Mouse (Mus musculus): ENCODE data around the gene Zfp706. TPM values are rescaled to one million over a fixed set of nuclear protein-coding genes. Genes with fewer than 3 reads are reported as not detected.

The Zfp706 gene
- polyA plus RNA-seq, 1 experiment: 34.7 TPM

DNA sequence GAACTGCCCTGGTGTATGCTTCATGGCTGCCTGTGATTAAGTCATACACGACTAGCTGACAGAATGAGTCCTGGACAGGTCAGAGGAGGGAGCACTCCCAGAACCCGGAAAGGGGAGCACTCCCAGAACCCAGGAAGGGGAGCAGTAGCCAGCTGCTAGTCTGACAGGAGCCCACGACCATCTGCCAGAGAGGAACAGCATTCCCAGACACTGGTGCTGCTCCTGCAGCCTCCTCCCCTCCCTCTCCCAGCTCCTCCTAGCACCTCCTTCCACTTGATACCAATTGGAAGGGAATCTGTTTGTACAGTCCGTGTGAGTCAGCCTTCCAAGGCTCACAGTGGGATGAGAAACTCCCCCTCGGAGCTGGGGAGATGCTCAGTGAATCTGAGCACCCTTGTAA lies 35.0 kb upstream of the Zfp706 start:
- Histone ChIP-seq H3K27ac (ENCODE audit: insufficient read depth, low read depth, low read length) (no peak overlapping the region), H3K4me3 (ENCODE audit: low read depth, low read length) (peak overlapping the region; percentile 8; the same call in 1 of the 2 replicates), H3K4me1 (ENCODE audit: control insufficient read depth, insufficient read depth, insufficient read length, low read length) (peaks cover 3% of the 10 kb centered on the region; the same call in 1 of the 2 replicates), H3K27me3 (ENCODE audit: control insufficient read depth, insufficient read depth, low read length) (no peaks in the 10 kb centered on the region), H3K36me3 (ENCODE audit: control insufficient read depth, insufficient read depth, low read length) (no peaks in the 10 kb centered on the region)
- 7% methylated on average over 5 of the region's 5 CpGs for WGBS
- no peak for TF ChIP-seq CTCF (IDR thresholded peaks at IDR 0.05; ENCODE audit: extremely low read depth, insufficient read length, insufficient replicate concordance, low read depth, low read length)
- TF ChIP-seq POLR2A (IDR thresholded peaks at IDR 0.05; ENCODE audit: low read depth, low read length): no peak

DNA sequence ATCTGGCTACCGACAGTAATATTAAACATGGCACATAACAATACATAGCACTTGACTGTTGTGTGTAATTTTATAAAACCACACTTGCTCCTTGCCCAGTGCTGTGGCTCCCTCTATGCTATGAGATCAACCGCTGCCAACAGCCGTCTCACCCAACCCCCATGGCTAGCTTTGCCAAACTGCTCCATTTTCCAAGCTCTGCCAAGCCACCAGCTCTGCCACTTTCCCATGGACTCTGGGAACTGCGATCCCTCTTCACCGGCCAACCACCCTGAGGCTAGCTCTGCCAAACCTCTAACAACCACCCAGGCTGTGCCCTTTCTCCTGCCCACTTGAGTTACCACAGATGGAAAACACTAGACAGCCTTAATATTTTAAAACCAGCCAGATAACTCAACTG lies 33.6 kb upstream of the Zfp706 start:
- TF ChIP-seq CTCF (IDR thresholded peaks at IDR 0.05; ENCODE audit: extremely low read depth, insufficient read length, insufficient replicate concordance, low read depth, low read length) (no peak), POLR2A (IDR thresholded peaks at IDR 0.05; ENCODE audit: low read depth, low read length) (no peak)
- Histone ChIP-seq H3K4me3 (ENCODE audit: low read depth, low read length) (no peak overlapping the region), H3K36me3 (ENCODE audit: control insufficient read depth, insufficient read depth, low read length) (no peaks in the 10 kb centered on the region), H3K27ac (ENCODE audit: insufficient read depth, low read depth, low read length) (no peak overlapping the region), H3K27me3 (ENCODE audit: control insufficient read depth, insufficient read depth, low read length) (no peaks in the 10 kb centered on the region), H3K4me1 (ENCODE audit: control insufficient read depth, insufficient read depth, insufficient read length, low read length) (peaks cover 3% of the 10 kb centered on the region; the same call in 1 of the 2 replicates)
- WGBS: 71% methylated on average over 5 of the region's 5 CpGs

DNA sequence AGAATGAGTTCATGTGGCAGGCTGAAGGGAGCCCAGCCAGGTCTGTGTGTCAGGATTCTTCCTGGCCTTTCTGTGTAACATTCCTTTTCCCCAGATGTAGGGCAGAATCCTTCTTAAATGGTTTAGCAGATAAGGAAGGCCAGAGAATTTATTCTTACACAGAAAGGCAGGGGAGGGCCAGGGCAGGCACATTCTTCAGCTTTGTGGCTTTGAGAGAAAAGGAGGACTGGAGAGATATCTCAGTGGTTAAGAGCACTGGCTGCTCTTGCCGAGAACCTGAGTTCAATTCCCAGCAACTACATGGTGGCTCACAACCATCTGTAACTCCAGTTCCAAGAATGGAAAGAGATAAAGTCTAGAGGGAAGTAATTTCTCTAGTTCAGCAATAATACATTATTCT lies 31.1 kb upstream of the Zfp706 start:
- Histone ChIP-seq H3K4me3 (ENCODE audit: low read depth, low read length) (no peak overlapping the region), H3K27ac (ENCODE audit: insufficient read depth, low read depth, low read length) (no peak overlapping the region), H3K27me3 (ENCODE audit: control insufficient read depth, insufficient read depth, low read length) (no peaks in the 10 kb centered on the region), H3K4me1 (ENCODE audit: control insufficient read depth, insufficient read depth, insufficient read length, low read length) (peaks cover 8% of the 10 kb centered on the region; the same call in 1 of the 2 replicates), H3K36me3 (ENCODE audit: control insufficient read depth, insufficient read depth, low read length) (no peaks in the 10 kb centered on the region)
- TF ChIP-seq CTCF (IDR thresholded peaks at IDR 0.05; ENCODE audit: extremely low read depth, insufficient read length, insufficient replicate concordance, low read depth, low read length) (no peak), POLR2A (IDR thresholded peaks at IDR 0.05; ENCODE audit: low read depth, low read length) (no peak)
- 84% methylated on average over 1 of the region's 1 CpGs for WGBS

DNA sequence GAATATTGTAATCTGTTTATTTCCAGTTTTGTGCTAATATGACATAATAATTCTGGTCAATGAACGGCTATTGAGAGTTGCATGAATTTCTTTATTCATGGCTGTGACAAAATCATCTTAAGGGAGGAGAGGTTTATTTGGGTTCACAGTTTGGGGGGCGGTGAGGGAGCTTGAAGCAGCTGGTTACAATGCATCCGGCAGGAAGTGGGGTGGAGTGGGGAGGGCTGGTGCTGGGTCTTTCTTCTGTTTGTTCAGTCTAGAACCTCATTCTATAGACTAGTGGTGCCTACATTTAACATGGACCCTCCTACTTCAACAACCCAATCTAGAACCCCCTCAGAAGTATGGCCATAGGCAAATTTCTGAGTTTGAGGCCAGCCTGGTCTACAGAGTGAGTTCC lies 30.1 kb upstream of the Zfp706 start:
- no peak for TF ChIP-seq POLR2A (IDR thresholded peaks at IDR 0.05; ENCODE audit: low read depth, low read length)
- no peak for TF ChIP-seq CTCF (IDR thresholded peaks at IDR 0.05; ENCODE audit: extremely low read depth, insufficient read length, insufficient replicate concordance, low read depth, low read length)
- no peaks in the 10 kb centered on the region for H3K27me3 ChIP-seq (ENCODE audit: control insufficient read depth, insufficient read depth, low read length)
- H3K4me3 ChIP-seq (ENCODE audit: low read depth, low read length): no peak overlapping the region
- H3K36me3 ChIP-seq (ENCODE audit: control insufficient read depth, insufficient read depth, low read length): no peaks in the 10 kb centered on the region
- peaks cover 5% of the 10 kb centered on the region; the same call in 1 of the 2 replicates for H3K4me1 ChIP-seq (ENCODE audit: control insufficient read depth, insufficient read depth, insufficient read length, low read length)
- WGBS: 80% methylated on average over 3 of the region's 3 CpGs
- no peak overlapping the region for H3K27ac ChIP-seq (ENCODE audit: insufficient read depth, low read depth, low read length)

DNA sequence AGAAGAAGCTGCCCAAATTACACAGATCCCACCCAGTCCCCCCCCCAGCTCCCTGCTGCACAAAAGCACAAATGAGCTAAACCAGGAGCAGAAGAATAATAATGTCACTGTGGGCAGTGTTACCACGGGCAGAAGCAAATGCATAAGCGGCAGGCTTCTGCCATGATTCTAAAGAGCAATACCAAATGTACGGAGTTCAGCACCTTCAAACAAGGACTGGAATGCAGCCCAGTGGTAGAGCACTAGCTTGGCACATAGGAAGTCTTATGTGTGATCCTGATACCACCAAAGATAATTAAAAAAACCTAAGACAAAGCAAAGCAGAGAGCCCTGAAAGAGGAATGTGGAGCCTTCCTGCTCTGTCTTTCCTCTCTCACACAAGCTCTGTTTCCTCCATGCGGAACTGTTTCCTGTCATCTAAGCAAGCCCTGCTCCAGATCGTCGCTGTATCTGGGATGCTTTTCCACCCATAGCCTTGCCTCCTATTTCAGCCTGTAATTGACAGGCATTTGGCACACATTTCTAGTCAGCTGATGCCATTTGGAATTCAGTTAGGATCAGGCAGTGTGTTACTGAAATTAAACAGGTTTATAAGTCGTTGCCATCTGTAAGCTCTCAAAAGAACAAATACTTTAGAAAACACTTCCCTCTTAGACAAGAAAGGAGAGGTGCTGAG lies 29.0 kb upstream of the Zfp706 start:
- Histone ChIP-seq H3K27me3 (ENCODE audit: control insufficient read depth, insufficient read depth, low read length) (no peaks in the 10 kb centered on the region), H3K4me1 (ENCODE audit: control insufficient read depth, insufficient read depth, insufficient read length, low read length) (peaks cover 5% of the 10 kb centered on the region; the same call in 1 of the 2 replicates), H3K4me3 (ENCODE audit: low read depth, low read length) (no peak overlapping the region), H3K27ac (ENCODE audit: insufficient read depth, low read depth, low read length) (no peak overlapping the region), H3K36me3 (ENCODE audit: control insufficient read depth, insufficient read depth, low read length) (no peaks in the 10 kb centered on the region)
- 63% methylated on average over 7 of the region's 7 CpGs for WGBS
- TF ChIP-seq POLR2A (IDR thresholded peaks at IDR 0.05; ENCODE audit: low read depth, low read length) (no peak), CTCF (IDR thresholded peaks at IDR 0.05; ENCODE audit: extremely low read depth, insufficient read length, insufficient replicate concordance, low read depth, low read length) (no peak)

DNA sequence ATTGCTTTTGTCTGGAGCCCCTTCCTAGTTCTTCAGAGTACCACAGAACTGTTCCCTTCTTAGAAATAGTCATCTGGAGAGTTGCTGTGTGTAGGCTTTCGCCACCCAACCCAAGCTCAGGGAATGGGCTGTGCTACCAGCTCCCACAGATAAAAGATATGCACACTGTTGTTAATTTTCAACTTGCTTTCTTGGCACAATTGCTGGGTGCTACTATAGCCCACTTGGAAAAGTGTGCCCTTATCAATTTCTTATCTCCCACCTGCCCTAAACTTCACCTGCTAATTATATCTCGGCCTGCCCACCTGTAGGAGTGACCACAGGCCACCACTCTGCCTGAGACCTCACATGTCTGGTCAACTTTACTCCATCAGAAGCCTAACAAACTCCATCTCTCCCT lies 26.6 kb upstream of the Zfp706 start:
- Histone ChIP-seq H3K4me3 (ENCODE audit: low read depth, low read length) (no peak overlapping the region), H3K36me3 (ENCODE audit: control insufficient read depth, insufficient read depth, low read length) (no peaks in the 10 kb centered on the region), H3K4me1 (ENCODE audit: control insufficient read depth, insufficient read depth, insufficient read length, low read length) (peaks cover 5% of the 10 kb centered on the region; the same call in 1 of the 2 replicates), H3K27ac (ENCODE audit: insufficient read depth, low read depth, low read length) (no peak overlapping the region), H3K27me3 (ENCODE audit: control insufficient read depth, insufficient read depth, low read length) (no peaks in the 10 kb centered on the region)
- no peak for TF ChIP-seq POLR2A (IDR thresholded peaks at IDR 0.05; ENCODE audit: low read depth, low read length)
- WGBS: 20% methylated on average over 2 of the region's 2 CpGs

DNA sequence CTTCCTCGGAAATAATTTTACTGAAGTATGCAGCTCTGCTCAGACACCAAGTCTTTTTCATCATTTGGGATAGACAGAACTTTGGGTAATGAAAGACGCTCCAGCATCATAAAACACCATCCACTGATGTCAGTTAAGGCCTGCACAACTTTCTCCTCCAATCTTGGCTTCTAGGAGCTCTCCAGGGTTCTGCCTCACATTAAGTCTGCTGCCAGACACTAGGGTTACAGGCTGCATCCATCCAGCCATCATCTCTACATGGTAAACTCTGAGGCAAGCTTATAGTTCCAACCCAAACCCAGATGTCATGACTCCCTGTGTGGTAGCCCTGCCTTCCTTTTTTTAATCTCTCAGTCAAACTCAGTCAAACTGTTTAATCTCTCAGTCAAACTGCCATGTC lies 25.9 kb upstream of the Zfp706 start:
- Histone ChIP-seq H3K4me1 (ENCODE audit: control insufficient read depth, insufficient read depth, insufficient read length, low read length) (peaks cover 5% of the 10 kb centered on the region; the same call in 1 of the 2 replicates), H3K27me3 (ENCODE audit: control insufficient read depth, insufficient read depth, low read length) (no peaks in the 10 kb centered on the region), H3K4me3 (ENCODE audit: low read depth, low read length) (no peak overlapping the region), H3K27ac (ENCODE audit: insufficient read depth, low read depth, low read length) (no peak overlapping the region), H3K36me3 (ENCODE audit: control insufficient read depth, insufficient read depth, low read length) (no peaks in the 10 kb centered on the region)
- 96% methylated on average over 2 of the region's 2 CpGs for WGBS
- TF ChIP-seq POLR2A (IDR thresholded peaks at IDR 0.05; ENCODE audit: low read depth, low read length) (no peak), CTCF (IDR thresholded peaks at IDR 0.05; ENCODE audit: extremely low read depth, insufficient read length, insufficient replicate concordance, low read depth, low read length) (no peak)

Measured in small intestine, adult 2 months (tissue).